Mouse (Mus musculus): ENCODE measurements at regions not wholly inside any gene's neighbourhood (a gene's known extent, or its start where the extent isn't known, plus 50 kb on each side); places are given as distances from the start of the nearest gene placed in this dataset.

- Histone ChIP-seq H3K27ac (ENCODE audit: low read length) (no peak overlapping the region), H3K9ac (replicated peaks; ENCODE audit: low read depth) (no peak overlapping the region), H3K9me3 (ENCODE audit: low read length) (no peaks in the 10 kb centered on the region), H3K36me3 (ENCODE audit: insufficient read depth, low read length) (no peaks in the 10 kb centered on the region), H3K27me3 (replicated peaks; ENCODE audit: insufficient read depth, low read length) (no peaks in the 10 kb centered on the region), H3K4me3 (ENCODE audit: low read depth, low read length) (no peak overlapping the region), H3K4me1 (ENCODE audit: insufficient read depth, low read depth, low read length) (no peaks in the 10 kb centered on the region), H3K4me2 (replicated peaks; ENCODE audit: low read depth, low read length) (no peak overlapping the region)
- no peak for TF ChIP-seq EP300 (IDR thresholded peaks at IDR 0.05)
- TF ChIP-seq CTCF (IDR thresholded peaks at IDR 0.05): no peak
- 43% methylated on average over 4 of the region's 4 CpGs for WGBS
- ATAC-seq (no peak), DNase-seq (ENCODE audit: low spot score) (no peak)
Observed at GRCm38 (mm10) chr15:10898715-10899486, 53.2 kb upstream of the C1qtnf3 start.

DNA sequence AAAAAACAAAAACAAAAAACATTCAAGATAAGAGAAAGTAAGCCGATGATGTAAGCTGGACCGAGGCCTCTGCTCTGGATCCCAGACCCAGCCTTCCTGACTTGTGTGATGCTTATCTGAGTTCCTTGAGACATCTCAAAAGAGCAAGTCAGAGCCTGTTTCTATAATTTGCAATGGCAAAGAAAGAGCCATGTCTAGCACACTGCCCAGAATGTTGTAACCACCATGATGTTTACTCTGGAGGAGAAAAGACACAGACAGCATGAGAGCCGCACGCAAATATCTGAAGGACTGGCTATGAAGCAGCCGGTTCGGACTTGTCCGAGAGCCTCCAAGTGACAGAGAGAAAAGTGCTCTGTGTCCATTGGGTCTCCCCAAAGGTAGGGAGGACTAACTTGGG, 52.2 kb upstream of the C1qtnf3 start:
- Histone ChIP-seq H3K9ac (replicated peaks; ENCODE audit: low read depth) (no peak overlapping the region), H3K36me3 (ENCODE audit: insufficient read depth, low read length) (no peaks in the 10 kb centered on the region), H3K9me3 (ENCODE audit: low read length) (no peaks in the 10 kb centered on the region), H3K27ac (ENCODE audit: low read length) (no peak overlapping the region), H3K4me1 (ENCODE audit: insufficient read depth, low read depth, low read length) (no peaks in the 10 kb centered on the region), H3K4me2 (replicated peaks; ENCODE audit: low read depth, low read length) (no peak overlapping the region), H3K4me3 (ENCODE audit: low read depth, low read length) (no peak overlapping the region), H3K27me3 (replicated peaks; ENCODE audit: insufficient read depth, low read length) (no peaks in the 10 kb centered on the region)
- no peak for TF ChIP-seq CTCF (IDR thresholded peaks at IDR 0.05)
- TF ChIP-seq EP300 (IDR thresholded peaks at IDR 0.05): no peak
- ATAC-seq: no peak
- DNase-seq (ENCODE audit: low spot score): no peak
- WGBS: 55% methylated on average over 7 of the region's 7 CpGs

- H3K27me3 ChIP-seq (replicated peaks; ENCODE audit: insufficient read depth, low read length): no peaks in the 10 kb centered on the region
- H3K4me2 ChIP-seq (replicated peaks; ENCODE audit: low read depth, low read length): no peak overlapping the region
- H3K4me3 ChIP-seq (ENCODE audit: low read depth, low read length): no peak overlapping the region
- no peaks in the 10 kb centered on the region for H3K36me3 ChIP-seq (ENCODE audit: insufficient read depth, low read length)
- ATAC-seq: no peak
- H3K9me3 ChIP-seq (ENCODE audit: low read length): no peaks in the 10 kb centered on the region
- TF ChIP-seq CTCF (IDR thresholded peaks at IDR 0.05) (peak; percentile 76), EP300 (IDR thresholded peaks at IDR 0.05) (no peak)
- H3K27ac ChIP-seq (ENCODE audit: low read length): no peak overlapping the region
- DNase-seq (ENCODE audit: low spot score): peak; percentile 73
- no peak overlapping the region for H3K9ac ChIP-seq (replicated peaks; ENCODE audit: low read depth)
- WGBS: 19% methylated on average over 3 of the region's 3 CpGs
- H3K4me1 ChIP-seq (ENCODE audit: insufficient read depth, low read depth, low read length): no peaks in the 10 kb centered on the region
Observed at GRCm38 (mm10) chr15:10901075-10901474, 51.1 kb upstream of the C1qtnf3 start.

DNA sequence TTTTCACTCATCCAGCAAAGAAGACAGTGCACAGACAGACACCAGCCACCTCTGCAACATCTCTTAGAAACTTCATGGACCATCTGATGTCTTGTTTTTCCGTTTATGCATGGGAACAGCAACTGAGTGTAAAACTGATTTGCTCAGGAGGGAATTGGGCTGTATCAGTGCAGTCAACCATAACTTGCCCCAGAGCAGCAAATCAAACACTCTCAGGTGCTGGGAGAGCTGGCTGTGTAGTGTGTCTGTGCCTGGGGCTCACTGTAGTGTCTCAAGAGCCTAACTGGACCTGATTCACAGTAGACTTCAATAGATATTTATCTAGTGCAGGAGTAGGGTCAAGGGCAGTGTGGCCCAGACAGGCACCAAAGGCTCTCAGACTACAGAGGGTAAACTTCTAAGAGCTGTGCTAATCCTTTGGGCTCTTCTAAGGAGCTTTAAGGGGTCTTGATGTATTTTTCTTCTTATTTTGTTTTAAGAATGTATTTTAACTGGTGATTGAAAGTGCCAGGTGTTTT, 50.3 kb upstream of the C1qtnf3 start:
- no peak overlapping the region for H3K4me2 ChIP-seq (replicated peaks; ENCODE audit: low read depth, low read length)
- H3K4me1 ChIP-seq (ENCODE audit: insufficient read depth, low read depth, low read length): no peaks in the 10 kb centered on the region
- DNase-seq (ENCODE audit: low spot score) (no peak), ATAC-seq (peak; percentile 30; the same call in 1 of the 2 replicates)
- H3K27me3 ChIP-seq (replicated peaks; ENCODE audit: insufficient read depth, low read length): no peaks in the 10 kb centered on the region
- no peak overlapping the region for H3K4me3 ChIP-seq (ENCODE audit: low read depth, low read length)
- WGBS: 52% methylated on average over 1 of the region's 1 CpGs
- no peak for TF ChIP-seq EP300 (IDR thresholded peaks at IDR 0.05)
- no peak for TF ChIP-seq CTCF (IDR thresholded peaks at IDR 0.05)
- H3K36me3 ChIP-seq (ENCODE audit: insufficient read depth, low read length): no peaks in the 10 kb centered on the region
- H3K9ac ChIP-seq (replicated peaks; ENCODE audit: low read depth): no peak overlapping the region
- no peaks in the 10 kb centered on the region for H3K9me3 ChIP-seq (ENCODE audit: low read length)
- no peak overlapping the region for H3K27ac ChIP-seq (ENCODE audit: low read length)

Measured in lung, postnatal 0 days (tissue).